Mouse (Mus musculus) cerebellum, adult 18-20 months (tissue): ENCODE measurements around the gene Cab39.
A peak's percentile ranks its signal among the peaks of the same experiment; 100 is the strongest.
"Not testable (repeated sequence)": the region's sequence is repeated elsewhere in the genome, so short reads cannot be mapped to it uniquely, and the experiment has no call there.

Experiments used
- DNase-seq, 2 experiments: peaks; one replicate each; pipeline ENCODE4 v3.0.0; 2021

The Cab39 gene

GRCm38 (mm10) chr1:85791476-85791875 lies 1.8 kb upstream of the Cab39 start:
- DNase-seq: no peak

DNA sequence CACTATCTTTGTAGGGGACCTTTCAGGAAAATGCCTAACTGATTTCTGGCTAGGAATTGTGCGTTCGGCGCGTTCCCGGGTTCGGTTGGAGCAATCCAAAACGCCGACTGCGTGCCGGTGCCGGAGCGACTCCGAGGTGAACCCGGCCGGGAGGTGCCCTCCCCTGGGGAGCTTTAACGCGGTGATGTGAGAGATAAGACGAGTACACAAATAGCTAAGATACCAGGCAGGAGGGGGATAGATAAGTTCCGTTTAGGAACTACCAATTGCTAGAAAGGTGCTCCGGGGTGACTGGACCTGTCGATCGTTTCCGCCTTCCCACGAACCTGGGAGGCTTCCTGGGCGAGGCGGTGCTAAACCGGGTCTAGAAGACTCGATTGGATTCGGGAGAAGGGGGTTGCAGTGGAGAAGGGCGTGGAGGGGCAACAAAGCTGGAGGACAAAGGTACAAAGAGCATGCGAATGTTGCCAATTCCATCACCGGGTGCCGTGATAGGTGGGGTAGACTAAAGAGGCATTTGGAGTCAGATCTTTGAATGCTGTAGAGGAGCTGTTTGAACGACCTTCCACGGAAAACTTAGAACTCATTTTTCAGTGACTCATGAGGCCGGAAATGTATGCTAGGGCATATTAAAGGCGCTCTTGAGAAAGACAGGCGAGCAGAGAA lies 998 bp downstream of the Cab39 start:
- DNase-seq: no peak

DNA sequence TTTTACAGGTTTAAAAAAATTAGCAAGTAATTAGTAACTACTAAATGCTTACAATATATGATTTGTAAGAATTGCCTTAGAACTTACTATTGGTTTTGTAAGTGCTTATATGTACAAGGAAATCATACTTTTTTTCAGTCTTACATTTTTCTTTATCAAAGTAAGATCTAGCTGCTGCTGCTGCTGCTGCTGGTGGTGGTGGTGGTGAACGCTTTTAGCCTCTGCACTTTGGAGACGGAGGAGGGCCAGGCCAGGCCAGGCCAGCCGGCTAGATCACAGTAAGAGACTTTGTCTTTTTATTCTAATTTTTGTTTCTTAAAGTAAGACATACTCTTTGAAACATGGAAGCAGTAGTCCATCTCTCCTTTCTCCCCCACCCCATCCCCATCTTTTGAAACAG lies 2.0 kb downstream of the Cab39 start:
- DNase-seq: no peak

DNA sequence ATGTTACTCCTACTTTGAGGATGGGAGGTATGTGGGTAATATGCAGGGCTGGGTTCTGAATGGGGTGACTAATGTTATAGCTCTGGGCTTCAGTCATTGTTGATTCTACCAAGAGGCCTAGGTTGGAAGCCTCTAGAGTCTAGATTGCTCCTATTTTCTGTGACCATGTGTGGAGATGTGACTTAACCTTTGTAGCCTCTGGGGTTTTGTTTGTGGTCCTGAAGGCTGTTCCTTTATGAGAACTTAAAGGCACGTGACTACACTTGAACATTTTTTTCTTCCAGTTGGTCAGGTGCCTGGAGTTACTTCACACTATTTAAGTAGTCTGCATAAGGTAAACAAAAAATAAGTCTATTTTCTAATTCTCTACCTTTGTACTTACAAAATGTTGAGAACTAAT lies 6.5 kb downstream of the Cab39 start:
- no peak for DNase-seq

- DNase-seq: no peak
Observed at GRCm38 (mm10) chr1:85802517-85802916, 9.3 kb downstream of the Cab39 start.

DNA sequence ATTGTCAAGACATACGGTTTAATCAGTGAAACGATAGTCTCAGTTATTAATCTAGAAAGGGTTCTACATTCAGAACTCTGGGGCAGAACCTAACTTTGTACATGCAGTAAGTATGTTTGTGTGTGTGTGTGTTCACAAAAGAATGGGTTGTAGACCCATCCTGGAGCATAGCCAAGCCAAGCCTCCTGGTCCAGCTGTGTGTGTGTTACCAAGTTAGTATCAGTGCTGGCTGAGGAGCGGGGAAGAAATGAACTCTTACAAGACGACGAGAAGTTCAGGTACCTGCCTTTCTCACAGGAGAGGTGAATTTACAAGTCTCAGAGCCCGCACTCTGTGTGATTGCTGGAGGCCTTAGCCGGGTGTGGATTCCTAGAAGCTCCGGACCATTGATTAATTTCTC lies 11.3 kb downstream of the Cab39 start:
- DNase-seq: no peak

DNA sequence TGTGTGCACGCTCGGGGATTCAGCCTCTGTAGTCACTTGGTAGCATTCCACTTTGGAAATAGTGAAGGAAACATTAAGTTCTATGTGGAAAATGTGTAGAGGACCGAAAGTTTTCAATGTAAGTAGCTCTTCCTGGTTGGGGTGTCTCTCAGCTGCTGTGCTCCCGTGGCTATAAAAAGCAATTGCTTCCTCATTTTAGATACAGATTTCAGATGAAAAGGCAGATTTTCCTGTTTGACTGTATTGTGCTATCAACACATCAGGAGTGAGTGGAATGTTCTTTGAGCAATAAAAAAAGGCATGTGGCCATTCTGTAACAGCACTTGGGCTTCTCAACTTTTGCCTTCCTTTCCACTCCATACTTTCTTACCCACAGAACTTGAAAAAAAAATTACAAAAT lies 16.0 kb downstream of the Cab39 start:
- DNase-seq: no peak

DNA sequence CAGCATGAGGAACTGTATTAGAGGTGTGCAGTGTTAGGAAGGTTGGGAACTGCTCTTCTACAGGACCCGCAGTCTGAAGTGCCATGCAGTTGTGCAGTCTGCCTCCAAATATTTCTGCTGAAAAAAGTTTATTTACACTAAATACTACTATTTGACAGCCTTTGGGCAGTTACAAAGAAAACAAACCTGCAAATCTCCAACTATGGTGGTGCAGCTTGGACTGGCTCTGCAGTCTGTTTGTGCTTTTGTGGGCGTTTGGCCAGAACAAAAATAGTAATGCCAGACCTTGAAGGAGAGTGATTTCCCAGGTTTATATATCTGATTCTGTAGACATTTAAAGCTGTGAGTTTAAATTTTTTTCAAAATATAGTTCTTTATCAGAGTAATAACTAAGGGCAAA lies 17.1 kb downstream of the Cab39 start:
- DNase-seq: peak; percentile 56 to 58

DNA sequence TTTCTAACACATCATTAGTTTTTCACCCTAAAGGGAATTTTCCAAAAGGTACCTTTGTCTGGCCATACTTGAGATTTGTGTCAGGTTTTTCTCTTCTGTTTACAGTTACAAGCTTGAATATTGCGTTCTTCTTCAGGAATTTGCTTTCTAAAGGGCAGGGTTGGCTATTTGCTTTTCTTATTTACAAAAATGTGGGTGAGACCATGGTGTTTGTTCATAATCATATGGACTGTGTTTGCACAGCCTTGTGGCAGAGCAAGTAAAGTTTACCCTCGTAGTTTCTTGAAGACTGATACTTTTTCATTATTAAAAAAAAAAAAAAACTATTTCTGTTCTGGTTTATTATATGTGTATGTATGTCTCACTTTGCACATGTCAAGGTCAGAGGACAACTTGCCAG lies 17.5 kb downstream of the Cab39 start:
- DNase-seq: no peak

- DNase-seq: not testable (repeated sequence)
Observed at GRCm38 (mm10) chr1:85814213-85814612, 21.0 kb downstream of the Cab39 start.

- no peak for DNase-seq
Observed at GRCm38 (mm10) chr1:85818121-85818520, 24.9 kb downstream of the Cab39 start.

- no peak for DNase-seq
Observed at GRCm38 (mm10) chr1:85819695-85820094, 26.5 kb downstream of the Cab39 start.

DNA sequence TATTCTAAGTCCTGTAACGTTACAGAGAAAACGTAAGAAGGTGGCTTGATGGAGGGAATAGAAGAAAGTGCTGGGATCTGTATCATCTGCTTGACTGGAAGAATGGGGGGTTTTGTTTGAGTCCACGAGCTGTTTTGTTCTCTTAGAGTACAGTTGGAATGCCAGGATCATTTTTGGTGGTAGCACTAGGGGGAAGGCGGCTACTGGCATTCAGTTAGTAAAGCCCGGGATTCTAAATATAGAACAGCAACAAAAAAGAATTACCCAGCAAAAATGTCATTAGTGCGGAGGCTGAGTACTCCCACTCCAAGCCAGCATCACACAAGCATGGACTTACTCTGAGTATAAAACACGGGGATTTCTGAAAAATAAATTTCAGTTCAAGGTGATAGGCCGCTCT lies 29.0 kb downstream of the Cab39 start:
- no peak for DNase-seq

GRCm38 (mm10) chr1:85824905-85825304 lies 31.7 kb downstream of the Cab39 start:
- no peak for DNase-seq

DNA sequence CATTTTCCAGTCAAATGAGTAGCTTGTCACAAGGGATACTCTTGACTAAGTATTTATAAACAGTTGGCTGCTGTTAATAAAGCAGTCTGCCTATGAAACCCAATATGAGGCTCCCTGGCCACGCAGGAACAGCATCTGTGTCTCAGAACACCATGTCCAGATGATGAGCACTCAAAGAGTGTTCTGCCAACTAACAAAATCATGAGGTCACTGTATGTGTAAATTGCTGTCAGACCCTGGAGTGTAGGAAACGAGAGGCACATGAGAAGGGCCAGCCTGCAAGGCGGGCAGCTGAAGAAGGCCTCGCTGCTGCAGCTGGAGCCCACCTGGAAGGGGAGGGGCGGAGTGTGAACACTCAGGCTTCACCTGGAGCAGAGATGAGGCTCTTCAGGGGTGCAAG lies 33.9 kb downstream of the Cab39 start:
- no peak for DNase-seq

DNA sequence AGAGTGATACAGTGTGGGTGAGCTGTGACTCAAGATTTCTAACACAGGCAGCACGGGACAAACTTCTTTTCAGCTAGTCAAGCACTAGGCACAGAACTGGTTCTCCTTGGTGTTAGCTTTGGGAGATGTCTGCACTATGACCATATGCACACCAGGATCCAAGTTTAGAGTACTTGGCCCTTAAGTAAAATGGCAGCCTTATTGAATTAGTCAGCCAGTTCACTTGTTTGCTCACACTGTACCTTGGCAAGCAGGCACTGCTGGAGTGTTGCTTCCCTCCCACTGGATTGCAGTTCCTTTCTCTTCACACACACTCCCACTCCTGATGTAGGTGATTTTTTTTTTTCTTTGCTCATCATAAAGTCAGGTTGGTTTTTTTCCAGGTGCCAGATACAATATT lies 35.8 kb downstream of the Cab39 start:
- no peak for DNase-seq

GRCm38 (mm10) chr1:85838056-85838455 lies 44.8 kb downstream of the Cab39 start:
- no peak for DNase-seq

GRCm38 (mm10) chr1:85839356-85839755 lies 46.1 kb downstream of the Cab39 start:
- DNase-seq: no peak

- DNase-seq: no peak
Observed at GRCm38 (mm10) chr1:85839790-85840189, 46.5 kb downstream of the Cab39 start.

DNA sequence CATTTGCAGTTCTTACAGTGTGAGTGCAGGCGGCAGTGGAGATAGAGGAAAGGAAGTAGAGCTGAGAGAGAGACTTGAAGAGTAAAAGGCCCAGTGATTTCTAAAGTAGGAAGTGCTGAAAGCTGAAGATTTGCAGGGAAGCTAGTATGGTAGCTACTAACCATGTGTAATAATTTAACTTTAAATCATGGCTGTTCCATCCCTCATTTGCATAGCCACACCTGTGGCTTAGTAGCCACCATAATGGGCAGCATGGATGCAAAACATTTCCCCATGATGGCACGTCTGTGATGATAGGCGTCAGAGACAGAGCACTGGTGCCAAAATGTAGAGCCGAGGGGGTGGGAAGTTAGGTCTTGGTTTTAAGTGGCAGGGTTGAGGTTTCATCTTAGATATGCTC lies 47.2 kb downstream of the Cab39 start:
- DNase-seq: no peak

- DNase-seq: no peak
Observed at GRCm38 (mm10) chr1:85842251-85842650, 49.0 kb downstream of the Cab39 start.

- DNase-seq: no peak
Observed at GRCm38 (mm10) chr1:85843291-85843863, 50.1 kb downstream of the Cab39 start.

GRCm38 (mm10) chr1:85844981-85845380 lies 51.7 kb downstream of the Cab39 start:
- no peak for DNase-seq

GRCm38 (mm10) chr1:85845476-85845875 lies 52.2 kb downstream of the Cab39 start:
- DNase-seq: no peak

GRCm38 (mm10) chr1:85849016-85849415 lies 55.8 kb downstream of the Cab39 start:
- no peak for DNase-seq
